Mouse (Mus musculus) brain, embryonic 14.5 days (tissue): ENCODE measurements around the gene Gstm2. TPM values are rescaled to one million over a fixed set of nuclear protein-coding genes. Genes with fewer than 3 reads are reported as not detected.
"Not testable (repeated sequence)": the region's sequence is repeated elsewhere in the genome, so short reads cannot be mapped to it uniquely, and the experiment has no call there.

Experiments used
- DNase-seq: peaks from one replicate; pipeline ENCODE4 v3.0.0-alpha.2; 2011; ENCODE audit warnings: low read depth
- CTCF ChIP-seq: fragments of 200-500 bp; IDR thresholded peaks from 2 replicates; pipeline ENCODE4 v1.5.1; 2012; ENCODE audit warnings: inconsistent platforms, mild to moderate bottlenecking, moderate library complexity, borderline replicate concordance; ENCODE audit not compliant: insufficient read depth, insufficient read length; ENCODE audit errors: extremely low read depth
- POLR2A ChIP-seq: fragments of 200-500 bp; IDR thresholded peaks from 2 replicates; pipeline ENCODE4 v1.6.1; 2012; ENCODE audit warnings: mild to moderate bottlenecking, inconsistent platforms, borderline replicate concordance; ENCODE audit not compliant: poor library complexity, insufficient read depth, insufficient read length, severe bottlenecking; ENCODE audit errors: extremely low read depth
- polyA plus RNA-seq: library from polyadenylated mRNA; depleted of rRNA; stranded (reverse); fragments of >200 nt; gene quantifications from 2 replicates; pipeline ENCODE4 v1.2.3, GENCODE M21; 2012; rRNA removed

Gene Gstm2
- 5.8 and 6.9 TPM in 2 replicates for polyA plus RNA-seq

- peak; percentile 15 for DNase-seq
These were observed at the start of gene Gstm2 for GRCm38 (mm10) chr3:107986041-107986562. Gene Gstm2 (minus strand): TSS chr3:107986453.

GRCm38 (mm10) chr3:108033156-108033555, 46.9 kb upstream of the Gstm2 start:
- DNase-seq: no peak
- no peak for TF ChIP-seq CTCF
- no peak for TF ChIP-seq POLR2A

More at GRCm38 (mm10) chr3:107986041-107986562, at the start of gene Gstm2:
- TF ChIP-seq CTCF: no peak

GRCm38 (mm10) chr3:108032113-108032512, 45.9 kb upstream of the Gstm2 start:
- no peak for TF ChIP-seq CTCF
- no peak for TF ChIP-seq POLR2A

GRCm38 (mm10) chr3:108028641-108029365, 42.5 kb upstream of the Gstm2 start:
- no peak for DNase-seq
- TF ChIP-seq CTCF (no peak), POLR2A (no peak)

More at GRCm38 (mm10) chr3:108032113-108032512, 45.9 kb upstream of the Gstm2 start:
- no peak for DNase-seq

GRCm38 (mm10) chr3:108026597-108026996, 40.3 kb upstream of the Gstm2 start:
- DNase-seq: no peak
- TF ChIP-seq POLR2A: no peak
- no peak for TF ChIP-seq CTCF

GRCm38 (mm10) chr3:108026049-108026448, 39.8 kb upstream of the Gstm2 start:
- no peak for TF ChIP-seq CTCF
- TF ChIP-seq POLR2A: no peak
- no peak for DNase-seq

- no peak for DNase-seq
- TF ChIP-seq CTCF (no peak), POLR2A (no peak)
These were observed 39.1 kb upstream of the Gstm2 start for GRCm38 (mm10) chr3:108025318-108025717.

GRCm38 (mm10) chr3:108022650-108023049, 36.4 kb upstream of the Gstm2 start:
- TF ChIP-seq POLR2A (no peak), CTCF (no peak)

GRCm38 (mm10) chr3:108020351-108021022, 34.2 kb upstream of the Gstm2 start:
- DNase-seq: not testable (repeated sequence)

More at GRCm38 (mm10) chr3:108022650-108023049, 36.4 kb upstream of the Gstm2 start:
- no peak for DNase-seq

GRCm38 (mm10) chr3:108019226-108019625, 33.0 kb upstream of the Gstm2 start:
- not testable (repeated sequence) for DNase-seq

- no peak for TF ChIP-seq CTCF
- TF ChIP-seq POLR2A: no peak
- DNase-seq: peak; percentile 9
These were observed 32.1 kb upstream of the Gstm2 start for GRCm38 (mm10) chr3:108018190-108018820.
